Mouse (Mus musculus) hindbrain, embryonic 12.5 days (tissue): ENCODE data around the gene Akr1b3. TPM values are rescaled to one million over a fixed set of nuclear protein-coding genes. Genes with fewer than 3 reads are reported as not detected.
"Not testable (repeated sequence)": the region's sequence is repeated elsewhere in the genome, so short reads cannot be mapped to it uniquely, and the experiment has no call there.

Experiments
- ATAC-seq: fragments of 200-750 bp; cut with Nextera tagmentation; 2 replicates; pipeline ENCODE4 v1.8.0; 2017; ENCODE audit warnings: moderate TSS enrichment; ENCODE audit not compliant: low FRiP score
- H3K27ac ChIP-seq: fragments of 300-500 bp; sonication (generic); 2 replicates; pipeline ENCODE4 v1.5.1; 2016; ENCODE audit warnings: mild to moderate bottlenecking
- H3K27me3 ChIP-seq: fragments of 300-500 bp; sonication (generic); 2 replicates; pipeline ENCODE4 v1.6.1; 2016; ENCODE audit warnings: mild to moderate bottlenecking
- H3K36me3 ChIP-seq: fragments of 300-500 bp; sonication (generic); 2 replicates; pipeline ENCODE4 v1.6.1; 2016; ENCODE audit warnings: mild to moderate bottlenecking
- H3K4me1 ChIP-seq: fragments of 300-500 bp; sonication (generic); 2 replicates; pipeline ENCODE4 v1.6.1; 2016
- H3K4me2 ChIP-seq: fragments of 300-500 bp; sonication (generic); replicated peaks from 2 replicates; pipeline ENCODE4 v1.6.1; 2016; ENCODE audit warnings: mild to moderate bottlenecking
- H3K4me3 ChIP-seq: fragments of 300-500 bp; sonication (generic); 2 replicates; pipeline ENCODE4 v1.5.1; 2016; ENCODE audit warnings: mild to moderate bottlenecking
- H3K9ac ChIP-seq: fragments of 300-500 bp; sonication (generic); 2 replicates; pipeline ENCODE4 v1.6.1; 2016; ENCODE audit warnings: mild to moderate bottlenecking, moderate library complexity
- H3K9me3 ChIP-seq: fragments of 300-500 bp; sonication (generic); replicated peaks from 2 replicates; pipeline ENCODE4 v1.6.1; 2016; ENCODE audit warnings: mild to moderate bottlenecking
- WGBS: fragments of 180-500 bp; shearing (Covaris S2); methylation state at CpG from one replicate; pipeline ENCODE4 v1.1.7; 2016; 5-methylcytosine and 5-hydroxymethylcytosine counted together
- polyA plus RNA-seq: library from polyadenylated mRNA; unstranded; fragments of >200 nt; fragmentation: Nextera tagmentation; extraction: Ambion mirVana; gene quantifications from 2 replicates; pipeline ENCODE4 v1.2.1, GENCODE M21; 2016

Gene Akr1b3
- 128 and 133 TPM in 2 replicates for polyA plus RNA-seq

DNA sequence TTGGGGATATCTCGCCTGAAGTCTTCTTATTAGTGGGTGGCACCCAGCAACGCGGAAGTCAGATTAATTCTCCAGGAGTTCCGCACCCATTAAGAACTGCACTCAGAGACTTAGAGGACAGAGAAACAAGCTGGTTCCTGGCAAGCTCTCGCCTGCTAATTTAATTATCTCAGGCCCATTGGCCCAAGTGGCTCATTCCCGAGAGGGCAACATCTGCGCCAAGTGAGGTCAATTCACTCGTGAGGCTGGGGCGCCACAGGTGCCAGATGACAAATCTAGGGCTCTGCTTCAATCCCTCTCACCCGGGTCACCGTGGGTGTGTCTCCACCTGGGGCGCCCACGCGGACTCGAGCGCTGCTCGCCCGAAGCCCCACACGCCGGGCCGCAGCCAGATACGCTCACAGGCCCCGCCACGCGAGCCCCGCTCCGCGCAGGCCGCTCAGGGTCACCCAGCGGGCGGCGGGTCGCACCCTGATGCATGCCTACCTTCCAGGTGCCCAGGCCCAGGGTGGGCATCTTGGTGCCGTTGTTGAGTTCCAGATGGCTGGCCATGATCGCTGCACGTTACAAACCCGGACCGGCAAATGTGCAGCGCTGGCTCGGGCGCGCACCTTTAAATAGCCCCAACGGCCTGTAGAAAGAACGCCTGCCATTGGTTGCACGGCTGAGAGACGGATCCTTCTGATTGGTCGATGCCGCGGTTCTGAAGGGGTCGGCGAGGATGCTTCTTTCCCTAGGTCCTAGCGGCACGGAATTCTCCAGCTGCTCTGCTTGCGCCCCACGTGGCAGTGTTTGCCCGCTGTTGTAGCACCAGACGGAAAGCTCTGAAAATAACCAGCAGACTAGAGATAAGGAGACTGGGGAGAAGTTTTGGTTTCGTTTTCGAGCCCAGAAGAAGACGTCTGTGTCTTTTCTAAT, at the start of gene Akr1b3:
Akr1b3 (minus strand) TSS at position 625 of the 918 bp plus-strand sequence.
- peak within 1 kb of the TSS; percentile 72 for H3K4me2 ChIP-seq
- H3K27ac ChIP-seq = no peak within 1 kb of the TSS
- no peaks in the 10 kb centered on the region for H3K27me3 ChIP-seq
- peak within 1 kb of the TSS; percentile 70 for H3K9ac ChIP-seq
- 1% methylated on average over 60 of the region's 60 CpGs for WGBS
- peaks cover 6% of the 10 kb centered on the region for H3K4me1 ChIP-seq
- H3K4me3 ChIP-seq = peak within 1 kb of the TSS; percentile 69
- peak; percentile 99 for ATAC-seq
- H3K36me3 ChIP-seq = 0 out of 2 replicates have a peak, but pooled peaks cover under 1% of the 10 kb centered on the region
- H3K9me3 ChIP-seq = no peaks in the 10 kb centered on the region

- 88% methylated on average over 12 of the region's 12 CpGs for WGBS
- H3K9me3 ChIP-seq = no peaks in the 10 kb centered on the region
- H3K4me1 ChIP-seq = peaks cover 8% of the 10 kb centered on the region
- H3K27me3 ChIP-seq = no peaks in the 10 kb centered on the region
- no peak overlapping the region for H3K4me2 ChIP-seq
- no peaks in the 10 kb centered on the region for H3K36me3 ChIP-seq
- H3K9ac ChIP-seq = no peak overlapping the region
- no peak overlapping the region for H3K4me3 ChIP-seq
- no peak for ATAC-seq
- no peak overlapping the region for H3K27ac ChIP-seq
These were observed 47.2 kb upstream of the Akr1b3 start for GRCm38 (mm10) chr6:34364217-34365136.

GRCm38 (mm10) chr6:34355841-34356240, 38.6 kb upstream of the Akr1b3 start:
- 81% methylated on average over 9 of the region's 9 CpGs for WGBS
- no peaks in the 10 kb centered on the region for H3K27me3 ChIP-seq
- no peaks in the 10 kb centered on the region for H3K9me3 ChIP-seq
- no peak overlapping the region for H3K27ac ChIP-seq
- H3K36me3 ChIP-seq = no peaks in the 10 kb centered on the region
- H3K4me2 ChIP-seq = no peak overlapping the region
- no peak overlapping the region for H3K9ac ChIP-seq
- ATAC-seq = no peak
- no peak overlapping the region for H3K4me3 ChIP-seq
- peaks cover 11% of the 10 kb centered on the region; the same call in 1 of the 2 replicates for H3K4me1 ChIP-seq

GRCm38 (mm10) chr6:34355349-34355747, 38.1 kb upstream of the Akr1b3 start:
- no peak overlapping the region for H3K4me3 ChIP-seq
- no peak overlapping the region for H3K27ac ChIP-seq
- H3K4me1 ChIP-seq = peaks cover 11% of the 10 kb centered on the region; the same call in 1 of the 2 replicates
- H3K36me3 ChIP-seq = no peaks in the 10 kb centered on the region
- no peak for ATAC-seq
- H3K4me2 ChIP-seq = no peak overlapping the region
- no peaks in the 10 kb centered on the region for H3K27me3 ChIP-seq
- WGBS = 76% methylated on average over 6 of the region's 6 CpGs
- H3K9ac ChIP-seq = no peak overlapping the region
- no peaks in the 10 kb centered on the region for H3K9me3 ChIP-seq

GRCm38 (mm10) chr6:34354354-34355348, 37.4 kb upstream of the Akr1b3 start:
- Histone ChIP-seq H3K9ac (peak overlapping the region; percentile 18; the same call in 1 of the 2 replicates), H3K36me3 (no peaks in the 10 kb centered on the region), H3K4me1 (peaks cover 11% of the 10 kb centered on the region; the same call in 1 of the 2 replicates), H3K9me3 (no peaks in the 10 kb centered on the region), H3K27ac (peak overlapping the region; percentile 30; the same call in 1 of the 2 replicates), H3K4me2 (peak overlapping the region; percentile 53), H3K27me3 (no peaks in the 10 kb centered on the region), H3K4me3 (0 out of 2 replicates have a peak overlapping the region, but pooled peaks have one; percentile 18)
- WGBS = 82% methylated on average over 8 of the region's 8 CpGs
- ATAC-seq = no peak

- H3K27ac ChIP-seq = peak within 1 kb of the TSS; percentile 30; the same call in 1 of the 2 replicates
- ATAC-seq = 0 out of 2 replicates have a peak, but pooled peaks have one; percentile 38
- peak within 1 kb of the TSS; percentile 53 for H3K4me2 ChIP-seq
- peaks cover 11% of the 10 kb centered on the region; the same call in 1 of the 2 replicates for H3K4me1 ChIP-seq
- WGBS = 15% methylated on average over 16 of the region's 16 CpGs
- peak within 1 kb of the TSS; percentile 18 for H3K4me3 ChIP-seq
- no peaks in the 10 kb centered on the region for H3K27me3 ChIP-seq
- H3K9ac ChIP-seq = peak within 1 kb of the TSS; percentile 18
- no peaks in the 10 kb centered on the region for H3K9me3 ChIP-seq
- H3K36me3 ChIP-seq = no peaks in the 10 kb centered on the region
These were observed 36.5 kb upstream of the Akr1b3 start, which contains the start of gene Akr1b8 for GRCm38 (mm10) chr6:34353658-34354353. Akr1b8 (plus strand) TSS chr6:34354119.

GRCm38 (mm10) chr6:34352401-34352800, 35.1 kb upstream of the Akr1b3 start:
- Histone ChIP-seq H3K36me3 (no peaks in the 10 kb centered on the region), H3K4me2 (no peak overlapping the region), H3K27me3 (no peaks in the 10 kb centered on the region), H3K4me1 (peaks cover 11% of the 10 kb centered on the region; the same call in 1 of the 2 replicates), H3K9me3 (no peaks in the 10 kb centered on the region), H3K4me3 (no peak overlapping the region), H3K9ac (no peak overlapping the region), H3K27ac (no peak overlapping the region)
- no peak for ATAC-seq
- WGBS = 93% methylated on average over 3 of the region's 3 CpGs

DNA sequence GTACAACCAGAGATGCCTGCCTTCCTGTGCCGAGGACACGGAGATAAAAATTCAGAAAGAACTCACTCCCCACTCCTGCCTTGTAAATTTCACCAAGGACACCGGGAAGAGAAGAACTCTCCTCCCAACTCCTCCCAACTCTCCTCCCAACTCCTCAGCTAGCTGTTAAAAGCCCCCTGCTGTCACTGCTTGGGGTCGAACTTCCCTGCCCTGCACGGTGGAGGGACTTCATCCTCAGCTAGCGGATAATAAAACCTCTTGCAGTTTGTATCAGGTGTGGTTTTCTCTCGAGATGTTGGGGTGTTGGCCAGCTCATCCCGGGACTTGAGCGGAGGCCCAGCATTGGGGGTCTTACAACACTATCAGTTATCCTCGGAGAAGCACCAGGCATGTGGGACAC, 34.2 kb upstream of the Akr1b3 start:
- ATAC-seq, H3K27ac ChIP-seq, H3K4me3 ChIP-seq, H3K27me3 ChIP-seq, H3K4me2 ChIP-seq, H3K9me3 ChIP-seq, H3K36me3 ChIP-seq, H3K9ac ChIP-seq: not testable (repeated sequence)
- H3K4me1 ChIP-seq = peaks cover 11% of the 10 kb centered on the region; the same call in 1 of the 2 replicates
- WGBS = 47% methylated on average over 10 of the region's 10 CpGs

DNA sequence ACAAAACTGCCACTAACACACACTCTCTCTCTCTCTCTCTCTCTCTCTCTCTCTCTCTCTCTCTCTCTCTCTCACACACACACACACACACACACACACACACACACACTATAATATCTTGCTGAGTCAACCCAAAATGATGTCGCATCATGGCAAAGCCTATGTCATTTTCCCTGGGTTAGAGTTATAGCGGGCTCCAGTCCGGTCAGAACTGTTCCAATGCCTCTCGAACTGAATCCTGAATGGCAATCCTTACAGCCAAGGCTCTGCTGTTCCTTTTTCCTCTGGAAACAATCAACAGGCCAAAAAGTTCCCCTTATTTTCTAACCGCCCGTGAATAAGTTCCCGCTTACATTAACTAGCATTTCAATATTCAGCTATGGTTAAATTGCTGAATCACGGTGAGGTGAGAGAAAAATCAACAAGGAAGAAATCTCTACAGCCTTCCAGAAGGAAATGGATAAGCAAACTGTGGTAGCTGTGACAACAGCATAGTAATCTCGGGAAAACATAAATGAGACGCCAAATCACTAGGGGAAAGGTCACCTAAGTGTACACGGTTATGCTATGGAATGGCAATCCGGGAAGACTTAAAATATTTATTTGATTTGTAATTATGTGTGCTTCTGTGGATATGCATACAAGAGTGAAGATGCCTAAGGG, 32.9 kb upstream of the Akr1b3 start:
- Histone ChIP-seq H3K27me3 (no peaks in the 10 kb centered on the region), H3K4me2 (no peak overlapping the region), H3K9me3 (no peaks in the 10 kb centered on the region), H3K4me3 (no peak overlapping the region), H3K9ac (no peak overlapping the region), H3K27ac (no peak overlapping the region), H3K36me3 (no peaks in the 10 kb centered on the region), H3K4me1 (peaks cover 13% of the 10 kb centered on the region; the same call in 1 of the 2 replicates)
- ATAC-seq = no peak
- 89% methylated on average over 12 of the region's 12 CpGs for WGBS
